Mouse (Mus musculus) spleen, adult 2 months (tissue): ENCODE data around the gene Tmem234.

Source experiments
- CTCF ChIP-seq: fragments of 200-500 bp; IDR thresholded peaks from 2 replicates; pipeline ENCODE4 v1.5.1; 2011; ENCODE audit warnings: mild to moderate bottlenecking, inconsistent platforms; ENCODE audit not compliant: insufficient read depth, insufficient read length, insufficient replicate concordance; ENCODE audit errors: extremely low read depth
- POLR2A ChIP-seq: fragments of 200-500 bp; IDR thresholded peaks from 2 replicates; pipeline ENCODE4 v1.6.1; 2011; ENCODE audit warnings: low read depth, low read length, inconsistent platforms

GRCm38 (mm10) chr4:129610472-129610871 is 10.0 kb downstream of the Tmem234 start:
- TF ChIP-seq CTCF (no peak), POLR2A (no peak)
